Mouse (Mus musculus): ENCODE data around the gene Phf21a.

- TF ChIP-seq EP300 (IDR thresholded peaks at IDR 0.05; ENCODE audit: low read depth): no peak
- no peak for TF ChIP-seq CTCF (IDR thresholded peaks at IDR 0.05; ENCODE audit: low read depth)
Measured at GRCm38 (mm10) chr2:92130071-92130470, 37.2 kb downstream of the Phf21a start.
